ENCODE assay signal across 20 mouse cellular contexts in the genomic region with DNA sequence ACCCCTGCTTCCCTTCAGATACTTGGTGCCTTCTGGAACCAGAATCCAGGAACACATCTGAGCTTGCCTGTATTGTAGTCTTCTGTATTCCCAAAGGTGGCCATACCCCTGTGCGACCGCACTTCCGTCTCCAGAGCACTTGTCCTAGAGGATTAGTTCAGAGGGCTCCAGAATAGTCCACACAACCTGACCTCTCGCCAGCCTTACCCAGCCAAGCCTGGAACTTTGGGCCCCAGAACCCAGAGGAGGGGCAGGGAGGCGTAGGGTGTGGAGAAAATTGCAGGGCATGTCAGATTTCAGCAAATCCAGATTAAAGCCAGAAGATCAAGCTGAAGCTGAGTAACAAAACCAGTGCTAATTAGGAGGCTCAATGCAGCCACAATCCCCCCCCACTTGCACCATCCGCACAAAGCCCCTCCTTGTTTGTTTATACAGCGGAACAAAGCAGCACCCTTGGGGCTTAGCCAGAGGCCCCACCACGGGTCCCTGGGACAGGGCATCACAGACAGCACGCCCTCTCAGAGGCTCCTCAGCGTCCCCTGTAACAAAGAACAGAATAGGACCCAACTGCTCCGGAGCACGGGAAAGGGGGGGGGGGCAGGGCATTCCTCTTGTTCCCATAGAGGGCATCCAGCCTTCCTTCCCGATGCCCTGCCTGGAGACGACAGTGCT. TPM values are rescaled to one million over a fixed set of nuclear protein-coding genes. Genes with fewer than 3 reads are reported as not detected.
DNase-seq lines count a peak whose midpoint lies in the region; ATAC-seq and TF ChIP-seq lines count a peak whose summit lies in the region.
"Had no signal": no experiment of that assay in that cellular context is flagged by ENCODE, and none has a peak within 500 bp of the region (broad histone marks: within the 10 kb centered on the region; RNA-seq: fewer than 3 reads in every experiment).

No protein-coding gene starts in this region.

- no peaks in the 10 kb centered on the region for H3K9me3 ChIP-seq in neural tube, embryonic 11.5 days (ENCODE audit: control insufficient read depth, low read length)
- H3K9me3 ChIP-seq in forebrain, postnatal 0 days (ENCODE audit: low read length) = no peaks in the 10 kb centered on the region
- H3K9me3 ChIP-seq in midbrain, embryonic 11.5 days (ENCODE audit: control insufficient read depth, low read length) = no peaks in the 10 kb centered on the region; the same call in 1 of the 2 replicates

- H3K9ac ChIP-seq in neural tube, embryonic 11.5 days (ENCODE audit: low read length) = no peak overlapping the region
- H3K9ac ChIP-seq in forebrain, postnatal 0 days = no peak overlapping the region; the same call in 1 of the 2 replicates
- no peak overlapping the region for H3K9ac ChIP-seq in midbrain, embryonic 11.5 days (ENCODE audit: low read length)
- H3K9ac ChIP-seq: limb, embryonic 13.5 days had no signal

- H3K27ac ChIP-seq in neural tube, embryonic 11.5 days (ENCODE audit: low read depth, low read length) = no peak overlapping the region
- no peak overlapping the region for H3K27ac ChIP-seq in forebrain, postnatal 0 days (ENCODE audit: low read depth, low read length)
- peak overlapping the region; percentile 26; the same call in 1 of the 2 replicates for H3K27ac ChIP-seq in midbrain, embryonic 11.5 days (ENCODE audit: low read depth, low read length)
- H3K27ac ChIP-seq: limb, embryonic 13.5 days had no signal

- 21% methylated on average over 14 of the region's 14 CpGs for WGBS in neural tube, embryonic 11.5 days
- WGBS in forebrain, postnatal 0 days = 10% methylated on average over 14 of the region's 14 CpGs
- WGBS in midbrain, embryonic 11.5 days = 7% methylated on average over 14 of the region's 14 CpGs

- no peak overlapping the region for H3K4me3 ChIP-seq in neural tube, embryonic 11.5 days (ENCODE audit: low read depth, low read length)
- no peak overlapping the region for H3K4me3 ChIP-seq in forebrain, postnatal 0 days (ENCODE audit: low read depth, low read length)
- no peak overlapping the region for H3K4me3 ChIP-seq in midbrain, embryonic 11.5 days (ENCODE audit: low read depth, low read length)
- H3K4me3 ChIP-seq: erythroblast, embryonic 14.5 days; limb, embryonic 13.5 days; myocyte had no signal

- no peak for ATAC-seq in neural tube, embryonic 11.5 days (ENCODE audit: insufficient read depth, low FRiP score, low TSS enrichment)
- ATAC-seq in forebrain, postnatal 0 days = peak; percentile 79
- ATAC-seq in midbrain, embryonic 11.5 days (ENCODE audit: low FRiP score) = peak; percentile 84
- ATAC-seq: CD4-positive, CD25-positive, alpha-beta regulatory T cell, adult 4 months; intestine, postnatal 0 days; lung, postnatal 0 days; Patski had no signal

- no peaks in the 10 kb centered on the region for H3K36me3 ChIP-seq in neural tube, embryonic 11.5 days (ENCODE audit: control insufficient read depth, insufficient read depth, low read length)
- H3K36me3 ChIP-seq in forebrain, postnatal 0 days (ENCODE audit: insufficient read depth) = no peaks in the 10 kb centered on the region
- H3K36me3 ChIP-seq in midbrain, embryonic 11.5 days (ENCODE audit: control insufficient read depth, insufficient read depth, low read length) = no peaks in the 10 kb centered on the region
- H3K36me3 ChIP-seq: limb, embryonic 13.5 days had no signal

- TF ChIP-seq CTCF in forebrain, postnatal 0 days (IDR thresholded peaks at IDR 0.05; ENCODE audit: low read depth) = no peak

- no peaks in the 10 kb centered on the region for H3K27me3 ChIP-seq in neural tube, embryonic 11.5 days (ENCODE audit: control insufficient read depth, insufficient read depth, low read length)
- H3K27me3 ChIP-seq in forebrain, postnatal 0 days (ENCODE audit: insufficient read depth, low read length) = no peaks in the 10 kb centered on the region; the same call in 1 of the 2 replicates
- peaks cover 15% of the 10 kb centered on the region for H3K27me3 ChIP-seq in midbrain, embryonic 11.5 days (ENCODE audit: control insufficient read depth, insufficient read depth, low read length)
- H3K27me3 ChIP-seq: limb, embryonic 13.5 days; Patski had no signal

- no peak overlapping the region for H3K4me2 ChIP-seq in neural tube, embryonic 11.5 days (ENCODE audit: low read depth)
- H3K4me2 ChIP-seq in forebrain, postnatal 0 days (ENCODE audit: low read depth) = no peak overlapping the region; the same call in 1 of the 2 replicates
- H3K4me2 ChIP-seq in midbrain, embryonic 11.5 days = no peak overlapping the region; the same call in 1 of the 2 replicates
- H3K4me2 ChIP-seq: heart, embryonic 11.5 days; limb, embryonic 13.5 days had no signal

- H3K4me1 ChIP-seq in neural tube, embryonic 11.5 days (ENCODE audit: control insufficient read depth, insufficient read depth, low read length) = peaks cover 7% of the 10 kb centered on the region
- no peaks in the 10 kb centered on the region for H3K4me1 ChIP-seq in forebrain, postnatal 0 days (ENCODE audit: insufficient read depth)
- peaks cover 32% of the 10 kb centered on the region for H3K4me1 ChIP-seq in midbrain, embryonic 11.5 days (ENCODE audit: control insufficient read depth, insufficient read depth, low read length)

- peak; percentile 47 for DNase-seq in neural tube, embryonic 11.5 days (ENCODE audit: low spot score)
- no peak for DNase-seq in neural tube, embryonic 10.5 days (ENCODE audit: extremely low spot score, low spot score)
- peak; percentile 27 for DNase-seq in forebrain, postnatal 0 days
- peak; percentile 93 for DNase-seq in midbrain, embryonic 11.5 days (ENCODE audit: low spot score, missing footprints)
- DNase-seq in retina, postnatal 7 days (ENCODE audit: low read depth, low spot score) = peak; percentile 33
- DNase-seq in cerebellum, postnatal 14 days = no peak
- DNase-seq in embryo, embryonic 10.5 days (ENCODE audit: low spot score) = no peak
- no peak for DNase-seq in cerebellum, adult 9-10 months
- DNase-seq: adrenal gland, postnatal 10 days; cerebellum, adult 18-20 months; kidney, postnatal 4 days; right cerebral cortex, postnatal 4 days had no signal

RNA-seq across cellular contexts. Expression of a gene that starts 31.3 kb away (rescaled TPM):
- polyA plus RNA-seq in neural tube, embryonic 11.5 days (2014; fragmentation: Nextera tagmentation; extraction: Ambion mirVana) = 2.1 and 4.4 TPM in 2 replicates
- total RNA-seq in forebrain, postnatal 0 days (2014; rRNA removed) = 40.7 and 62.1 TPM in 2 replicates
- 3.3 and 6.0 TPM in 2 replicates for polyA plus RNA-seq in forebrain, postnatal 0 days (2015; fragmentation: Nextera tagmentation; extraction: Ambion mirVana)
- polyA plus RNA-seq in midbrain, embryonic 11.5 days (2014; fragmentation: Nextera tagmentation; extraction: Ambion mirVana) = 2.6 and 4.2 TPM in 2 replicates

RNA-seq across cellular contexts. Expression of a gene that starts 31.6 kb away (rescaled TPM):
- polyA plus RNA-seq in neural tube, embryonic 11.5 days (2014; fragmentation: Nextera tagmentation; extraction: Ambion mirVana) = 0.37 and 0.72 TPM in 2 replicates
- total RNA-seq in forebrain, postnatal 0 days (2014; rRNA removed) = 0.24 and 0.62 TPM in 2 replicates
- 0.64 and 1.0 TPM in 2 replicates for polyA plus RNA-seq in forebrain, postnatal 0 days (2015; fragmentation: Nextera tagmentation; extraction: Ambion mirVana)
- polyA plus RNA-seq in midbrain, embryonic 11.5 days (2014; fragmentation: Nextera tagmentation; extraction: Ambion mirVana) = 0.53 and 0.73 TPM in 2 replicates
- polyA plus RNA-seq: CD4-positive, CD25-positive, alpha-beta regulatory T cell, adult 4 months; limb, embryonic 13.5 days; myocyte; Patski had no signal

RNA-seq across cellular contexts. Expression of a gene that starts 47.3 kb away (rescaled TPM):
- polyA plus RNA-seq in neural tube, embryonic 11.5 days (2014; fragmentation: Nextera tagmentation; extraction: Ambion mirVana) = 4.2 and 4.3 TPM in 2 replicates
- total RNA-seq in forebrain, postnatal 0 days (2014; rRNA removed) = 1.0 and 1.5 TPM in 2 replicates
- polyA plus RNA-seq in forebrain, postnatal 0 days (2015; fragmentation: Nextera tagmentation; extraction: Ambion mirVana) = 0.44 and 0.76 TPM in 2 replicates
- 3.1 and 3.2 TPM in 2 replicates for polyA plus RNA-seq in midbrain, embryonic 11.5 days (2014; fragmentation: Nextera tagmentation; extraction: Ambion mirVana)
- polyA plus RNA-seq: CD4-positive, CD25-positive, alpha-beta regulatory T cell, adult 4 months; erythroblast, embryonic 14.5 days; Patski had no signal

Comparison
In these comparisons a context has a peak if more than half of its experiments do, and no peak if none do; other contexts are left out.
1. DNase-seq: peak in neural tube, embryonic 11.5 days (single experiment), forebrain, postnatal 0 days (single experiment), midbrain, embryonic 11.5 days (single experiment) and retina, postnatal 7 days (single experiment); none in neural tube, embryonic 10.5 days (single experiment), cerebellum, postnatal 14 days (0 of 2), embryo, embryonic 10.5 days (single experiment) and cerebellum, adult 9-10 months (single experiment).